In genomic region chr9:32607218-32607617, GRCm38 (mm10) we compare ENCODE assay signal across 10 mouse cellular contexts. TPM values are rescaled to one million over a fixed set of nuclear protein-coding genes. Genes with fewer than 3 reads are reported as not detected.
DNase-seq lines count a peak whose midpoint lies in the region; ATAC-seq and TF ChIP-seq lines count a peak whose summit lies in the region.
"Had no signal": no experiment of that assay in that cellular context is flagged by ENCODE, and none has a peak within 500 bp of the region (broad histone marks: within the 10 kb centered on the region; RNA-seq: fewer than 3 reads in every experiment).

No protein-coding gene starts in this region.

- intact Hi-C loops in left cerebral cortex, postnatal 14 days (cut with DNase I) = no loop called here

- DNase-seq in hindbrain, embryonic 14.5 days (ENCODE audit: low spot score) = no peak
- DNase-seq in adrenal gland, adult (ENCODE audit: inconsistent age in 2 of 2, low spot score in 1 of 2) = no peak
- no peak for DNase-seq in left cerebral cortex, postnatal 14 days (ENCODE audit: low spot score in 2 of 2)
- DNase-seq in kidney, adult 2 months = no peak

- H3K27me3 ChIP-seq in hindbrain, embryonic 15.5 days = peaks cover 16% of the 10 kb centered on the region
- peaks cover 5% of the 10 kb centered on the region; the same call in 1 of the 2 replicates for H3K27me3 ChIP-seq in hindbrain, embryonic 14.5 days (ENCODE audit: control insufficient read depth, insufficient read depth, low read length)
- H3K27me3 ChIP-seq in ES-Bruce4 (ENCODE audit: control insufficient read depth, insufficient read depth, low read length, poor library complexity, severe bottlenecking) = no peaks in the 10 kb centered on the region
- peaks cover 13% of the 10 kb centered on the region for H3K27me3 ChIP-seq in liver, embryonic 12.5 days (replicated peaks)
- no peaks in the 10 kb centered on the region for H3K27me3 ChIP-seq in kidney, adult 2 months (replicated peaks; ENCODE audit: control insufficient read depth, insufficient read depth, low read length)
- H3K27me3 ChIP-seq: CH12.LX had no signal

- no peak overlapping the region for H3K4me2 ChIP-seq in hindbrain, embryonic 15.5 days
- H3K4me2 ChIP-seq in hindbrain, embryonic 14.5 days (replicated peaks) = no peak overlapping the region
- H3K4me2 ChIP-seq in liver, embryonic 12.5 days = peak overlapping the region; percentile 68
- H3K4me2 ChIP-seq: midbrain, embryonic 15.5 days had no signal

- 28% methylated on average over 7 of the region's 7 CpGs for WGBS in hindbrain, embryonic 15.5 days
- 25% methylated on average over 7 of the region's 7 CpGs for WGBS in hindbrain, embryonic 14.5 days
- 7% methylated on average over 7 of the region's 7 CpGs for WGBS in liver, embryonic 12.5 days (ENCODE audit: insufficient replicate concordance)
- 76% methylated on average over 7 of the region's 7 CpGs for WGBS in kidney, adult 2 months

- no peaks in the 10 kb centered on the region for H3K4me1 ChIP-seq in hindbrain, embryonic 15.5 days (replicated peaks)
- H3K4me1 ChIP-seq in hindbrain, embryonic 14.5 days (replicated peaks; ENCODE audit: control insufficient read depth, insufficient read depth, low read length) = no peaks in the 10 kb centered on the region
- no peaks in the 10 kb centered on the region for H3K4me1 ChIP-seq in ES-Bruce4 (ENCODE audit: control insufficient read depth, insufficient read depth, low read length)
- H3K4me1 ChIP-seq in liver, embryonic 12.5 days = peaks cover 73% of the 10 kb centered on the region
- peaks cover 4% of the 10 kb centered on the region; the same call in 1 of the 2 replicates for H3K4me1 ChIP-seq in kidney, adult 2 months (ENCODE audit: control insufficient read depth, insufficient read depth, low read length)
- H3K4me1 ChIP-seq: midbrain, embryonic 15.5 days had no signal

- H3K36me3 ChIP-seq in hindbrain, embryonic 15.5 days = no peaks in the 10 kb centered on the region
- no peaks in the 10 kb centered on the region for H3K36me3 ChIP-seq in hindbrain, embryonic 14.5 days (replicated peaks; ENCODE audit: control insufficient read depth, insufficient read depth)
- no peaks in the 10 kb centered on the region for H3K36me3 ChIP-seq in ES-Bruce4 (ENCODE audit: control insufficient read depth, insufficient read depth, low read length, poor library complexity, severe bottlenecking)
- H3K36me3 ChIP-seq in liver, embryonic 12.5 days = no peaks in the 10 kb centered on the region
- no peaks in the 10 kb centered on the region for H3K36me3 ChIP-seq in kidney, adult 2 months (ENCODE audit: control insufficient read depth, insufficient read depth, low read length)
- H3K36me3 ChIP-seq: midbrain, embryonic 15.5 days had no signal

- no peaks in the 10 kb centered on the region for H3K9me3 ChIP-seq in hindbrain, embryonic 15.5 days
- no peaks in the 10 kb centered on the region for H3K9me3 ChIP-seq in hindbrain, embryonic 14.5 days (ENCODE audit: control insufficient read depth, low read length)
- H3K9me3 ChIP-seq in ES-Bruce4 (replicated peaks; ENCODE audit: control insufficient read depth, insufficient read depth, low read length, poor library complexity, severe bottlenecking) = no peaks in the 10 kb centered on the region
- H3K9me3 ChIP-seq in liver, embryonic 12.5 days (replicated peaks) = no peaks in the 10 kb centered on the region
- H3K9me3 ChIP-seq: midbrain, embryonic 15.5 days had no signal

- peak overlapping the region; percentile 52; the same call in 1 of the 2 replicates for H3K27ac ChIP-seq in hindbrain, embryonic 15.5 days (replicated peaks)
- H3K27ac ChIP-seq in hindbrain, embryonic 14.5 days = no peak overlapping the region
- H3K27ac ChIP-seq in ES-Bruce4 (ENCODE audit: insufficient read depth, low read length) = no peak overlapping the region
- peak overlapping the region; percentile 86 for H3K27ac ChIP-seq in liver, embryonic 12.5 days
- no peak overlapping the region for H3K27ac ChIP-seq in kidney, adult 2 months (ENCODE audit: insufficient read depth, low read depth, low read length)
- H3K27ac ChIP-seq: midbrain, embryonic 15.5 days had no signal

- TF ChIP-seq EP300 in ES-Bruce4 (IDR thresholded peaks at IDR 0.05; ENCODE audit: insufficient read depth, low read depth, low read length) = 0 out of 2 replicates have a peak, but pooled peaks have one; percentile 49

- ATAC-seq in hindbrain, embryonic 15.5 days (ENCODE audit: low FRiP score, low read depth) = peak; percentile 65; the same call in 1 of the 2 replicates
- ATAC-seq in hindbrain, embryonic 14.5 days (ENCODE audit: low FRiP score) = no peak
- ATAC-seq in common myeloid progenitor, adult 5-6 weeks (replicated peaks; ENCODE audit: low read depth, poor library complexity, severe bottlenecking) = peak; percentile 86
- peak; percentile 97 for ATAC-seq in liver, embryonic 12.5 days
- ATAC-seq: midbrain, embryonic 15.5 days had no signal

- TF ChIP-seq POLR2A in ES-Bruce4 (IDR thresholded peaks at IDR 0.05; ENCODE audit: insufficient read depth, low read length) = no peak
- TF ChIP-seq POLR2A in kidney, adult 2 months (IDR thresholded peaks at IDR 0.05; ENCODE audit: low read depth, low read length) = no peak

- no peak overlapping the region for H3K9ac ChIP-seq in hindbrain, embryonic 15.5 days
- no peak overlapping the region for H3K9ac ChIP-seq in hindbrain, embryonic 14.5 days
- H3K9ac ChIP-seq in ES-Bruce4 (ENCODE audit: low read depth, poor library complexity, severe bottlenecking) = no peak overlapping the region
- peak overlapping the region; percentile 68 for H3K9ac ChIP-seq in liver, embryonic 12.5 days
- H3K9ac ChIP-seq: midbrain, embryonic 15.5 days had no signal

- H3K4me3 ChIP-seq in hindbrain, embryonic 15.5 days = no peak overlapping the region
- no peak overlapping the region for H3K4me3 ChIP-seq in hindbrain, embryonic 14.5 days (replicated peaks; ENCODE audit: low read length)
- H3K4me3 ChIP-seq in ES-Bruce4 (ENCODE audit: low read depth, low read length) = no peak overlapping the region
- peak overlapping the region; percentile 29 for H3K4me3 ChIP-seq in liver, embryonic 12.5 days
- no peak overlapping the region for H3K4me3 ChIP-seq in kidney, adult 2 months (ENCODE audit: insufficient read depth, low read depth, low read length)
- H3K4me3 ChIP-seq: midbrain, embryonic 15.5 days had no signal

- no peak for TF ChIP-seq CTCF in ES-Bruce4 (IDR thresholded peaks at IDR 0.05; ENCODE audit: low read depth, low read length)
- no peak for TF ChIP-seq CTCF in kidney, adult 2 months (conservative IDR thresholded peaks at IDR 0.05; ENCODE audit: insufficient read depth, insufficient read length, low read depth, low read length)

RNA-seq across cellular contexts. Expression of gene Ets1, which starts 28.8 kb away (rescaled TPM):
- polyA plus RNA-seq in hindbrain, embryonic 15.5 days (2015; fragmentation: Nextera tagmentation; extraction: Ambion mirVana) = 18.9 and 19.1 TPM in 2 replicates
- polyA plus RNA-seq in hindbrain, embryonic 14.5 days (2014; fragmentation: Nextera tagmentation; extraction: Ambion mirVana) = 19.1 and 20.9 TPM in 2 replicates
- polyA plus RNA-seq in ES-Bruce4 (2011; ENCODE audit: insufficient read depth, insufficient read length, low read depth, missing spikeins) = 12.9 and 13.2 TPM in 2 replicates
- total RNA-seq in common myeloid progenitor, adult 5-6 weeks (2017) = 6.4 and 8.4 TPM in 2 replicates
- 24.2 and 25.4 TPM in 2 replicates for polyA plus RNA-seq in liver, embryonic 12.5 days (2016; fragmentation: Nextera tagmentation; extraction: Ambion mirVana)
- 10 to 100 TPM; 19.0 to 20.1 TPM for total RNA-seq in left cerebral cortex, postnatal 14 days (2021)
- polyA plus RNA-seq in kidney, adult 2 months (2012; rRNA removed) = 15.8 and 25.2 TPM in 2 replicates

Comparison
In these comparisons a context has a peak if more than half of its experiments do, and no peak if none do; other contexts are left out.
1. H3K27ac ChIP-seq: peak in hindbrain, embryonic 15.5 days (single experiment) and liver, embryonic 12.5 days (single experiment); none in hindbrain, embryonic 14.5 days (single experiment), ES-Bruce4 (single experiment) and kidney, adult 2 months (single experiment).